Mouse (Mus musculus) MEL (cell line): Measurements from ENCODE around the gene Cables2.

Experiments
- CHD2 ChIP-seq: IDR thresholded peaks from 2 replicates; pipeline ENCODE4 v1.6.1; 2011; ENCODE audit warnings: low read length, improper control_type of control experiment
- CTCF ChIP-seq, 3 experiments: IDR thresholded peaks in 2 of 3; conservative IDR thresholded peaks in 1 of 3; 2 replicates each; pipeline ENCODE4 v1.5.1; 2011 to 2012; ENCODE audit warnings: low read length in 3 of 3, low read depth in 2 of 3, mild to moderate bottlenecking in 2 of 3, improper control_type of control experiment in 1 of 3, inconsistent platforms in 1 of 3, mixed read lengths in 1 of 3, moderate library complexity in 1 of 3; ENCODE audit not compliant: control insufficient read depth in 1 of 3, insufficient read depth in 1 of 3, poor library complexity in 1 of 3, severe bottlenecking in 1 of 3
- EP300 ChIP-seq, 2 experiments: IDR thresholded peaks; 2 replicates each; pipeline ENCODE4 v1.6.1; 2011; ENCODE audit warnings: improper control_type of control experiment in 2 of 2, low read length in 2 of 2, low read depth in 1 of 2, mild to moderate bottlenecking in 1 of 2
- GABPA ChIP-seq: IDR thresholded peaks from 2 replicates; pipeline ENCODE4 v1.6.1; 2012; ENCODE audit warnings: low read depth, mild to moderate bottlenecking, inconsistent platforms, low read length, improper control_type of control experiment, moderate library complexity
- MAFK ChIP-seq: IDR thresholded peaks from 2 replicates; pipeline ENCODE4 v1.6.1; 2011; ENCODE audit warnings: low read depth, mild to moderate bottlenecking, low read length, improper control_type of control experiment, borderline replicate concordance
- POLR2A ChIP-seq, 2 experiments: IDR thresholded peaks; 2 replicates each; pipeline ENCODE4 v1.6.1; 2011 to 2012; ENCODE audit warnings: low read length in 2 of 2, mild to moderate bottlenecking in 2 of 2, control low read depth in 1 of 2, improper control_type of control experiment in 1 of 2, low read depth in 1 of 2, moderate library complexity in 1 of 2; ENCODE audit not compliant: control insufficient read depth in 1 of 2, insufficient read depth in 1 of 2, poor library complexity in 1 of 2

GRCm38 (mm10) chr2:180238591-180238990 lies 34.7 kb downstream of the Cables2 start:
- TF ChIP-seq POLR2A (IDR thresholded peaks at IDR 0.05; ENCODE audit: control insufficient read depth in 1 of 2, insufficient read depth in 1 of 2, low read depth in 1 of 2, low read length in 2 of 2, poor library complexity in 1 of 2) (no peak), CHD2 (no peak), GABPA (no peak), EP300 (IDR thresholded peaks at IDR 0.05; ENCODE audit: low read depth in 1 of 2, low read length in 2 of 2) (peak; percentile 79 to 80), CTCF (IDR thresholded peaks at IDR 0.05 in 2 of 3, conservative IDR thresholded peaks at IDR 0.05 in 1 of 3; ENCODE audit: control insufficient read depth in 1 of 3, insufficient read depth in 1 of 3, low read depth in 2 of 3, low read length in 3 of 3, poor library complexity in 1 of 3, severe bottlenecking in 1 of 3) (peak in 1 of 3 experiments; percentile 7; a peak in 1 of 6 replicates), MAFK (peak; percentile 33; the same call in 1 of the 2 replicates)
